Mouse (Mus musculus) hindbrain, postnatal 0 days (tissue): ENCODE results near the gene Gm8126. TPM values are rescaled to one million over a fixed set of nuclear protein-coding genes. Genes with fewer than 3 reads are reported as not detected.
"Not testable (repeated sequence)": the region's sequence is repeated elsewhere in the genome, so short reads cannot be mapped to it uniquely, and the experiment has no call there.

ENCODE experiments used
- ATAC-seq: fragments of 200-750 bp; cut with Nextera tagmentation; 2 replicates; pipeline ENCODE4 v1.8.0; 2017; ENCODE audit warnings: mild to moderate bottlenecking, moderate TSS enrichment, moderate library complexity
- DNase-seq: peaks from one replicate; pipeline ENCODE4 v3.0.0-alpha.2; 2015; ENCODE audit warnings: low spot score
- H3K27ac ChIP-seq: fragments of 300-500 bp; sonication (generic); 2 replicates; pipeline ENCODE4 v1.5.1; 2014; ENCODE audit warnings: mild to moderate bottlenecking
- H3K27me3 ChIP-seq: fragments of 300-500 bp; sonication (generic); 2 replicates; pipeline ENCODE4 v1.6.1; 2014; ENCODE audit warnings: low read length, mixed read lengths; ENCODE audit not compliant: insufficient read depth
- H3K36me3 ChIP-seq: fragments of 300-500 bp; sonication (generic); 2 replicates; pipeline ENCODE4 v1.6.1; 2014; ENCODE audit warnings: low read length, mixed read lengths; ENCODE audit not compliant: insufficient read depth
- H3K4me1 ChIP-seq: fragments of 300-500 bp; sonication (generic); 2 replicates; pipeline ENCODE4 v1.6.1; 2014; ENCODE audit warnings: antibody characterized with exemption, low read length, mixed read lengths; ENCODE audit not compliant: insufficient read depth
- H3K4me2 ChIP-seq: fragments of 300-500 bp; sonication (generic); 2 replicates; pipeline ENCODE4 v1.6.1; 2014; ENCODE audit warnings: low read depth, mild to moderate bottlenecking, low read length, moderate library complexity, mixed read lengths
- H3K4me3 ChIP-seq: fragments of 300-500 bp; sonication (generic); 2 replicates; pipeline ENCODE4 v1.5.1; 2014; ENCODE audit warnings: low read length
- H3K9ac ChIP-seq: fragments of 300-500 bp; sonication (generic); replicated peaks from 2 replicates; pipeline ENCODE4 v1.6.1; 2014; ENCODE audit warnings: mild to moderate bottlenecking, low read length, moderate library complexity, mixed read lengths
- H3K9me3 ChIP-seq: fragments of 300-500 bp; sonication (generic); 2 replicates; pipeline ENCODE4 v1.6.1; 2016; ENCODE audit warnings: low read length, mixed read lengths
- CTCF ChIP-seq: IDR thresholded peaks from 2 replicates; pipeline ENCODE4 v1.5.1; 2016; ENCODE audit warnings: antibody characterized with exemption, control low read depth, low read depth
- WGBS: fragments of 180-500 bp; shearing (Covaris S2); extraction: QIAGEN DNeasy Blood & Tissue Kit; methylation state at CpG from one replicate; pipeline ENCODE4 v1.1.7; 2014; 5-methylcytosine and 5-hydroxymethylcytosine counted together
- polyA plus RNA-seq: library from polyadenylated mRNA; unstranded; fragments of >200 nt; fragmentation: Nextera tagmentation; extraction: Ambion mirVana; gene quantifications from 2 replicates; pipeline ENCODE4 v1.2.1, GENCODE M21; 2015
- total RNA-seq: library from RNA; depleted of rRNA; stranded (reverse); fragments of >200 nt; gene quantifications from 2 replicates; pipeline ENCODE4 v1.2.3, GENCODE M21; 2014; rRNA removed

Gm8126 gene
- not detected in 2 replicates for total RNA-seq
- polyA plus RNA-seq = not detected in 2 replicates

- 85% methylated on average over 3 of the region's 4 CpGs for WGBS
- H3K4me1 ChIP-seq, DNase-seq, H3K9ac ChIP-seq, H3K27me3 ChIP-seq, H3K27ac ChIP-seq, ATAC-seq, H3K9me3 ChIP-seq, H3K4me3 ChIP-seq, H3K4me2 ChIP-seq, H3K36me3 ChIP-seq: not testable (repeated sequence)
Measured at GRCm38 (mm10) chr14:43258349-43258748, at the start of gene Gm8126. Gene Gm8126 (plus strand): TSS chr14:43258649.

GRCm38 (mm10) chr14:43235204-43235603, 23.2 kb upstream of the Gm8126 start, which contains the start of gene Gm8122:
Gene Gm8122 (minus strand): TSS chr14:43235304.
- H3K4me2 ChIP-seq, H3K27ac ChIP-seq, ATAC-seq, DNase-seq, H3K4me1 ChIP-seq, H3K9me3 ChIP-seq, H3K27me3 ChIP-seq, H3K36me3 ChIP-seq, H3K4me3 ChIP-seq, H3K9ac ChIP-seq: not testable (repeated sequence)
- 91% methylated on average over 3 of the region's 4 CpGs for WGBS

GRCm38 (mm10) chr14:43237769-43238168, 20.7 kb upstream of the Gm8126 start:
- not testable (repeated sequence) for H3K9me3 ChIP-seq, H3K4me1 ChIP-seq, DNase-seq, H3K36me3 ChIP-seq, H3K4me2 ChIP-seq, H3K4me3 ChIP-seq, H3K9ac ChIP-seq, ATAC-seq, H3K27me3 ChIP-seq, H3K27ac ChIP-seq

- 32% methylated on average over 10 of the region's 12 CpGs for WGBS
- ATAC-seq = not testable (repeated sequence)
Measured at GRCm38 (mm10) chr14:43249611-43250170, 8.8 kb upstream of the Gm8126 start.

GRCm38 (mm10) chr14:43250549-43251253, 7.7 kb upstream of the Gm8126 start:
- ATAC-seq, H3K27me3 ChIP-seq, H3K36me3 ChIP-seq, H3K4me1 ChIP-seq, DNase-seq, H3K9me3 ChIP-seq, H3K9ac ChIP-seq, H3K4me3 ChIP-seq, H3K27ac ChIP-seq, H3K4me2 ChIP-seq: not testable (repeated sequence)
- 43% methylated on average over 5 of the region's 6 CpGs for WGBS
- TF ChIP-seq CTCF = peak; percentile 8; the same call in 1 of the 2 replicates

More at GRCm38 (mm10) chr14:43249611-43250170, 8.8 kb upstream of the Gm8126 start:
- DNase-seq, H3K4me3 ChIP-seq, H3K27ac ChIP-seq, H3K36me3 ChIP-seq, H3K4me1 ChIP-seq, H3K9me3 ChIP-seq, H3K9ac ChIP-seq, H3K27me3 ChIP-seq, H3K4me2 ChIP-seq: not testable (repeated sequence)

- H3K27ac ChIP-seq, DNase-seq, H3K4me3 ChIP-seq, H3K27me3 ChIP-seq, H3K9ac ChIP-seq, H3K4me1 ChIP-seq, H3K9me3 ChIP-seq, H3K36me3 ChIP-seq, H3K4me2 ChIP-seq, ATAC-seq: not testable (repeated sequence)
- 82% methylated on average over 1 of the region's 1 CpGs for WGBS
Measured at GRCm38 (mm10) chr14:43256511-43256910, 1.9 kb upstream of the Gm8126 start.

- not testable (repeated sequence) for H3K9ac ChIP-seq, H3K9me3 ChIP-seq, H3K36me3 ChIP-seq, H3K4me3 ChIP-seq, H3K4me2 ChIP-seq, DNase-seq, H3K4me1 ChIP-seq, ATAC-seq, H3K27me3 ChIP-seq, H3K27ac ChIP-seq
- 88% methylated on average over 3 of the region's 3 CpGs for WGBS
Measured at GRCm38 (mm10) chr14:43263421-43263820, 5.0 kb downstream of the Gm8126 start.

GRCm38 (mm10) chr14:43268521-43269084, 10.2 kb downstream of the Gm8126 start:
- not testable (repeated sequence) for H3K27me3 ChIP-seq, H3K9ac ChIP-seq, H3K4me1 ChIP-seq, ATAC-seq, H3K27ac ChIP-seq, H3K36me3 ChIP-seq, H3K4me2 ChIP-seq, DNase-seq, H3K4me3 ChIP-seq, H3K9me3 ChIP-seq
- WGBS = 46% methylated on average over 2 of the region's 2 CpGs

GRCm38 (mm10) chr14:43269211-43269610, 10.8 kb downstream of the Gm8126 start:
- not testable (repeated sequence) for H3K9ac ChIP-seq, H3K4me3 ChIP-seq, H3K27ac ChIP-seq, H3K4me2 ChIP-seq, H3K36me3 ChIP-seq, ATAC-seq, DNase-seq, H3K4me1 ChIP-seq, H3K9me3 ChIP-seq, H3K27me3 ChIP-seq
- 83% methylated on average over 3 of the region's 3 CpGs for WGBS

GRCm38 (mm10) chr14:43273161-43273560, 14.7 kb downstream of the Gm8126 start:
- DNase-seq, H3K4me3 ChIP-seq, H3K27me3 ChIP-seq, H3K36me3 ChIP-seq, ATAC-seq, H3K4me1 ChIP-seq, H3K9ac ChIP-seq, H3K27ac ChIP-seq, H3K4me2 ChIP-seq, H3K9me3 ChIP-seq: not testable (repeated sequence)
- 52% methylated on average over 1 of the region's 1 CpGs for WGBS
